Mouse (Mus musculus): ENCODE data around the gene Eno1.
"Not testable (repeated sequence)": the region's sequence is repeated elsewhere in the genome, so short reads cannot be mapped to it uniquely, and the experiment has no call there.

The Eno1 gene

GRCm38 (mm10) chr4:150249731-150250270 is 13.3 kb downstream of the Eno1 start:
- peak; percentile 5 for DNase-seq (ENCODE audit: low read depth, low spot score)

- peak; percentile 72 for DNase-seq (ENCODE audit: low read depth, low spot score)
Observed at GRCm38 (mm10) chr4:150250549-150251422, 14.3 kb downstream of the Eno1 start.

- DNase-seq (ENCODE audit: low read depth, low spot score), result no peak
Observed at GRCm38 (mm10) chr4:150254416-150254815, 17.9 kb downstream of the Eno1 start.

- peak; percentile 14 for DNase-seq (ENCODE audit: low read depth, low spot score)
Observed at GRCm38 (mm10) chr4:150255181-150255580, 18.7 kb downstream of the Eno1 start.

- DNase-seq (ENCODE audit: low read depth, low spot score), result peak; percentile 93
Observed at GRCm38 (mm10) chr4:150257252-150258204, 21.0 kb downstream of the Eno1 start.

GRCm38 (mm10) chr4:150258388-150258787 is 21.9 kb downstream of the Eno1 start:
- no peak for DNase-seq (ENCODE audit: low read depth, low spot score)

GRCm38 (mm10) chr4:150259577-150259976 is 23.1 kb downstream of the Eno1 start:
- DNase-seq (ENCODE audit: low read depth, low spot score), result no peak

GRCm38 (mm10) chr4:150260111-150260510 is 23.6 kb downstream of the Eno1 start:
- peak; percentile 77 for DNase-seq (ENCODE audit: low read depth, low spot score)

- DNase-seq (ENCODE audit: low read depth, low spot score), result peak; percentile 96
Observed at GRCm38 (mm10) chr4:150260745-150261144, 24.2 kb downstream of the Eno1 start.

- DNase-seq (ENCODE audit: low read depth, low spot score), result no peak
Observed at GRCm38 (mm10) chr4:150262301-150262700, 25.8 kb downstream of the Eno1 start.

GRCm38 (mm10) chr4:150264903-150265302 is 28.4 kb downstream of the Eno1 start:
- DNase-seq (ENCODE audit: low read depth, low spot score), result peak; percentile 93

- peak; percentile 87 for DNase-seq (ENCODE audit: low read depth, low spot score)
Observed at GRCm38 (mm10) chr4:150265471-150265870, 28.9 kb downstream of the Eno1 start.

- DNase-seq (ENCODE audit: low read depth, low spot score), result no peak
Observed at GRCm38 (mm10) chr4:150266655-150267223, 30.2 kb downstream of the Eno1 start.

- peak; percentile 89 for DNase-seq (ENCODE audit: low read depth, low spot score)
Observed at GRCm38 (mm10) chr4:150268674-150269653, 32.4 kb downstream of the Eno1 start.

- no peak for DNase-seq (ENCODE audit: low read depth, low spot score)
Observed at GRCm38 (mm10) chr4:150269679-150270078, 33.2 kb downstream of the Eno1 start.

GRCm38 (mm10) chr4:150270718-150271117 is 34.2 kb downstream of the Eno1 start:
- DNase-seq (ENCODE audit: low read depth, low spot score), result not testable (repeated sequence)

GRCm38 (mm10) chr4:150272725-150273124 is 36.2 kb downstream of the Eno1 start:
- DNase-seq (ENCODE audit: low read depth, low spot score), result no peak

- DNase-seq (ENCODE audit: low read depth, low spot score), result no peak
Observed at GRCm38 (mm10) chr4:150275531-150275930, 39.0 kb downstream of the Eno1 start.

GRCm38 (mm10) chr4:150279336-150279735 is 42.8 kb downstream of the Eno1 start:
- not testable (repeated sequence) for DNase-seq (ENCODE audit: low read depth, low spot score)

- DNase-seq (ENCODE audit: low read depth, low spot score), result no peak
Observed at GRCm38 (mm10) chr4:150280002-150280401, 43.5 kb downstream of the Eno1 start.
